Mouse (Mus musculus): ENCODE results near the gene Cypt4.

- TF ChIP-seq CTCF (IDR thresholded peaks at IDR 0.05; ENCODE audit: low read depth, low read length) (no peak), GATA1 (IDR thresholded peaks at IDR 0.05; ENCODE audit: borderline replicate concordance, low read length) (no peak)
These were observed at the start of gene Cypt4 for GRCm38 (mm10) chr9:24624896-24625295.

All from G1E (cell line).